Mouse (Mus musculus) olfactory bulb, adult 2 months (tissue): ENCODE data around the gene Stub1. TPM values are rescaled to one million over a fixed set of nuclear protein-coding genes. Genes with fewer than 3 reads are reported as not detected.

Experiments used
- H3K27ac ChIP-seq: fragments of 200-500 bp; 2 replicates; pipeline ENCODE4 v1.5.1; 2012; ENCODE audit warnings: low read depth, low read length; ENCODE audit not compliant: insufficient read depth
- H3K4me1 ChIP-seq: fragments of 200-500 bp; 2 replicates; pipeline ENCODE4 v1.6.1; 2012; ENCODE audit warnings: low read length; ENCODE audit not compliant: control insufficient read depth, insufficient read depth
- H3K4me3 ChIP-seq: fragments of 200-500 bp; 2 replicates; pipeline ENCODE4 v1.5.1; 2012; ENCODE audit warnings: mild to moderate bottlenecking, low read depth, low read length, moderate library complexity; ENCODE audit not compliant: insufficient read depth
- CTCF ChIP-seq: fragments of 200-500 bp; IDR thresholded peaks from 2 replicates; pipeline ENCODE4 v1.5.1; 2012; ENCODE audit warnings: low read depth, mild to moderate bottlenecking, low read length, moderate library complexity; ENCODE audit not compliant: insufficient read depth
- POLR2A ChIP-seq: fragments of 200-500 bp; IDR thresholded peaks from 2 replicates; pipeline ENCODE4 v1.6.1; 2012; ENCODE audit warnings: mild to moderate bottlenecking, low read depth, low read length, moderate library complexity; ENCODE audit not compliant: insufficient read depth
- WGBS: fragments of 180-500 bp; shearing (Covaris S2); methylation state at CpG from one replicate; pipeline ENCODE4 v1.1.7; 2018; 5-methylcytosine and 5-hydroxymethylcytosine counted together
- polyA plus RNA-seq: library from polyadenylated mRNA; stranded (reverse); fragments of >200 nt; gene quantifications from 2 replicates; pipeline ENCODE4 v1.2.4, GENCODE M21; 2012; ENCODE audit warnings: low replicate concordance; ENCODE audit not compliant: missing spikeins, insufficient read depth, insufficient read length

The Stub1 gene
- polyA plus RNA-seq, 1 experiment: not detected

GRCm38 (mm10) chr17:25791843-25792527 lies 41.2 kb downstream of the Stub1 start:
- peaks cover 41% of the 10 kb centered on the region for H3K4me1 ChIP-seq
- H3K4me3 ChIP-seq: peak overlapping the region; percentile 84
- H3K27ac ChIP-seq: peak overlapping the region; percentile 98
- TF ChIP-seq CTCF (no peak), POLR2A (peak; percentile 49; the same call in 1 of the 2 replicates)
- under 1% methylated on average over 45 of the region's 45 CpGs for WGBS

- 16% methylated on average over 19 of the region's 19 CpGs for WGBS
- TF ChIP-seq CTCF: no peak
- TF ChIP-seq POLR2A: no peak
These were observed 41.8 kb downstream of the Stub1 start for GRCm38 (mm10) chr17:25791320-25791842.

GRCm38 (mm10) chr17:25786781-25787504 lies 46.3 kb downstream of the Stub1 start:
- Histone ChIP-seq H3K4me1 (peaks cover 25% of the 10 kb centered on the region), H3K4me3 (no peak overlapping the region), H3K27ac (no peak overlapping the region)
- no peak for TF ChIP-seq CTCF
- no peak for TF ChIP-seq POLR2A
- 94% methylated on average over 9 of the region's 9 CpGs for WGBS

More at GRCm38 (mm10) chr17:25791320-25791842, 41.8 kb downstream of the Stub1 start:
- Histone ChIP-seq H3K4me1 (peaks cover 37% of the 10 kb centered on the region), H3K4me3 (peak overlapping the region; percentile 84), H3K27ac (peak overlapping the region; percentile 98; the same call in 1 of the 2 replicates)

- no peak for TF ChIP-seq CTCF
- no peak for TF ChIP-seq POLR2A
- Histone ChIP-seq H3K4me1 (peaks cover 21% of the 10 kb centered on the region), H3K4me3 (peak within 1 kb of the TSS; percentile 64), H3K27ac (peak within 1 kb of the TSS; percentile 38)
- whole genome bisulfite sequencing: 73% methylated on average over 3 of the region's 3 CpGs
These were observed 46.9 kb downstream of the Stub1 start, which contains the start of gene Ccdc78 for GRCm38 (mm10) chr17:25786280-25786679. TSS of gene Ccdc78 (plus strand) at chr17:25786580.

- WGBS: 0% methylated on average over 23 of the region's 23 CpGs
These were observed 47.9 kb downstream of the Stub1 start, which contains the start of gene Haghl for GRCm38 (mm10) chr17:25785281-25785745. TSS of gene Haghl (minus strand) at chr17:25785673.

GRCm38 (mm10) chr17:25783861-25784574 lies 49.2 kb downstream of the Stub1 start:
- TF ChIP-seq POLR2A: no peak
- no peak for TF ChIP-seq CTCF
- Histone ChIP-seq H3K4me3 (peak overlapping the region; percentile 64), H3K27ac (no peak overlapping the region), H3K4me1 (peaks cover 15% of the 10 kb centered on the region)
- WGBS: 65% methylated on average over 15 of the region's 15 CpGs

More at GRCm38 (mm10) chr17:25785281-25785745, 47.9 kb downstream of the Stub1 start, which contains the start of gene Haghl:
- H3K4me1 ChIP-seq: peaks cover 15% of the 10 kb centered on the region
- TF ChIP-seq CTCF (no peak), POLR2A (peak; percentile 72)
- H3K4me3 ChIP-seq: peak within 1 kb of the TSS; percentile 64
- H3K27ac ChIP-seq: peak within 1 kb of the TSS; percentile 38

GRCm38 (mm10) chr17:25783086-25783485 lies 50.1 kb downstream of the Stub1 start:
- H3K4me3 ChIP-seq: no peak overlapping the region
- TF ChIP-seq CTCF (no peak), POLR2A (no peak)
- H3K4me1 ChIP-seq: peaks cover 18% of the 10 kb centered on the region
- 46% methylated on average over 7 of the region's 7 CpGs for WGBS
- H3K27ac ChIP-seq: no peak overlapping the region

GRCm38 (mm10) chr17:25781339-25781738 lies 51.9 kb downstream of the Stub1 start:
- TF ChIP-seq CTCF (no peak), POLR2A (no peak)
- Histone ChIP-seq H3K27ac (no peak overlapping the region), H3K4me3 (no peak overlapping the region), H3K4me1 (peaks cover 18% of the 10 kb centered on the region)
- 78% methylated on average over 6 of the region's 6 CpGs for WGBS

Other genes starting within 250 kb of the Stub1 start
- not detected in 2 replicates for gene Gng13, start 116.2 kb downstream of the Stub1 start, polyA plus RNA-seq
- gene Chtf18, start 106.0 kb downstream of the Stub1 start, polyA plus RNA-seq: not detected in 2 replicates
- not detected in 2 replicates for gene Rpusd1, start 105.7 kb downstream of the Stub1 start, polyA plus RNA-seq
- not detected in 2 replicates for gene Mslnl, start 97.4 kb downstream of the Stub1 start, polyA plus RNA-seq
- gene Msln, start 79.0 kb downstream of the Stub1 start, polyA plus RNA-seq: not detected in 2 replicates
- not detected in 2 replicates for gene Narfl, start 59.6 kb downstream of the Stub1 start, polyA plus RNA-seq
- gene Haghl, start 47.7 kb downstream of the Stub1 start, polyA plus RNA-seq: not detected in 2 replicates
- not detected in 2 replicates for gene Ccdc78, start 46.8 kb downstream of the Stub1 start, polyA plus RNA-seq
- not detected in 2 replicates for gene Fam173a, start 40.5 kb downstream of the Stub1 start, polyA plus RNA-seq
- not detected in 2 replicates for gene AC134908.4, start 37.7 kb downstream of the Stub1 start, polyA plus RNA-seq
- not detected in 2 replicates for gene Metrn, start 36.3 kb downstream of the Stub1 start, polyA plus RNA-seq
- not detected in 2 replicates for gene Fbxl16, start 24.3 kb downstream of the Stub1 start, polyA plus RNA-seq
- not detected in 2 replicates for gene Wdr24, start 9.8 kb downstream of the Stub1 start, polyA plus RNA-seq
- gene Jmjd8, start 4.5 kb downstream of the Stub1 start, polyA plus RNA-seq: not detected in 2 replicates
- gene Rhbdl1, start 3.9 kb upstream of the Stub1 start, polyA plus RNA-seq: not detected in 2 replicates
- gene Gm20683, start 8.4 kb upstream of the Stub1 start, polyA plus RNA-seq: not detected in 2 replicates
- gene Rhot2, start 11.4 kb upstream of the Stub1 start, polyA plus RNA-seq: not detected in 2 replicates
- gene Wdr90, start 28.1 kb upstream of the Stub1 start, polyA plus RNA-seq: not detected in 2 replicates
- gene Mcrip2, start 35.4 kb upstream of the Stub1 start, polyA plus RNA-seq: not detected in 2 replicates
- gene Mettl26, start 41.7 kb upstream of the Stub1 start, polyA plus RNA-seq: not detected in 2 replicates
- not detected in 2 replicates for gene Wfikkn1, start 47.5 kb upstream of the Stub1 start, polyA plus RNA-seq
- not detected in 2 replicates for gene Rab40c, start 86.3 kb upstream of the Stub1 start, polyA plus RNA-seq
- not detected in 2 replicates for gene Pigq, start 111.5 kb upstream of the Stub1 start, polyA plus RNA-seq
- gene Nhlrc4, start 111.6 kb upstream of the Stub1 start, polyA plus RNA-seq: not detected in 2 replicates
- not detected in 2 replicates for gene A930017K11Rik, start 119.2 kb upstream of the Stub1 start, polyA plus RNA-seq
- gene Capn15, start 152.4 kb upstream of the Stub1 start, polyA plus RNA-seq: not detected in 2 replicates
- gene Rab11fip3, start 236.2 kb upstream of the Stub1 start, polyA plus RNA-seq: not detected in 2 replicates